Mouse (Mus musculus) limb, embryonic 14.5 days (tissue): Measurements from ENCODE around the gene Itpripl2. TPM values are rescaled to one million over a fixed set of nuclear protein-coding genes. Genes with fewer than 3 reads are reported as not detected.

ENCODE experiments used
- ATAC-seq: fragments of 200-750 bp; cut with Nextera tagmentation; 2 replicates; pipeline ENCODE4 v1.8.0; 2017; ENCODE audit warnings: low read depth, moderate number of reproducible peaks, moderate TSS enrichment; ENCODE audit not compliant: low FRiP score
- DNase-seq: peaks from one replicate; pipeline ENCODE4 v3.0.0-alpha.2; 2015; ENCODE audit warnings: low spot score
- H3K27ac ChIP-seq: fragments of 300-500 bp; sonication (generic); replicated peaks from 2 replicates; pipeline ENCODE4 v1.5.1; 2014; ENCODE audit warnings: low read depth, mild to moderate bottlenecking, low read length, moderate library complexity, mixed read lengths
- H3K27me3 ChIP-seq: fragments of 300-500 bp; sonication (generic); 2 replicates; pipeline ENCODE4 v1.6.1; 2014; ENCODE audit warnings: low read length, mixed read lengths; ENCODE audit not compliant: control insufficient read depth, insufficient read depth
- H3K36me3 ChIP-seq: fragments of 300-500 bp; sonication (generic); 2 replicates; pipeline ENCODE4 v1.6.1; 2014; ENCODE audit warnings: mild to moderate bottlenecking, low read length, moderate library complexity, mixed read lengths; ENCODE audit not compliant: control insufficient read depth, insufficient read depth
- H3K4me1 ChIP-seq: fragments of 300-500 bp; sonication (generic); 2 replicates; pipeline ENCODE4 v1.6.1; 2014; ENCODE audit warnings: antibody characterized with exemption, low read length, mixed read lengths; ENCODE audit not compliant: control insufficient read depth, insufficient read depth
- H3K4me2 ChIP-seq: fragments of 300-500 bp; sonication (generic); replicated peaks from 2 replicates; pipeline ENCODE4 v1.6.1; 2014; ENCODE audit warnings: low read depth, mild to moderate bottlenecking, low read length, moderate library complexity; ENCODE audit not compliant: severe bottlenecking
- H3K4me3 ChIP-seq: fragments of 300-500 bp; sonication (generic); replicated peaks from 2 replicates; pipeline ENCODE4 v1.5.1; 2014; ENCODE audit warnings: low read length
- H3K9ac ChIP-seq: fragments of 300-500 bp; sonication (generic); 2 replicates; pipeline ENCODE4 v1.6.1; 2014; ENCODE audit warnings: mild to moderate bottlenecking, low read depth, low read length, moderate library complexity; ENCODE audit not compliant: severe bottlenecking
- H3K9me3 ChIP-seq: fragments of 300-500 bp; sonication (generic); 2 replicates; pipeline ENCODE4 v1.6.1; 2016; ENCODE audit warnings: low read length; ENCODE audit not compliant: control insufficient read depth
- POLR2A ChIP-seq: fragments of 200-500 bp; IDR thresholded peaks from 2 replicates; pipeline ENCODE4 v1.8.0; 2012; ENCODE audit warnings: inconsistent platforms, mild to moderate bottlenecking, moderate library complexity, borderline replicate concordance; ENCODE audit not compliant: insufficient read depth, insufficient read length; ENCODE audit errors: extremely low read depth
- WGBS: fragments of 180-500 bp; shearing (Covaris S2); extraction: QIAGEN DNeasy Blood & Tissue Kit; methylation state at CpG from one replicate; pipeline ENCODE4 v1.1.7; 2014; 5-methylcytosine and 5-hydroxymethylcytosine counted together
- polyA plus RNA-seq, 2 experiments: library from polyadenylated mRNA; depleted of rRNA in 1 of 2; stranded (reverse) in 1 of 2; unstranded in 1 of 2; fragments of >200 nt; fragmentation: Nextera tagmentation in 1 of 2; extraction: Ambion mirVana in 1 of 2; gene quantifications; 2 replicates each; pipeline versions ENCODE4 v1.2.1 to v1.2.3; 2012 to 2014

The Itpripl2 gene
- polyA plus RNA-seq, 2 experiments = 5.5 to 18.1 TPM

DNA sequence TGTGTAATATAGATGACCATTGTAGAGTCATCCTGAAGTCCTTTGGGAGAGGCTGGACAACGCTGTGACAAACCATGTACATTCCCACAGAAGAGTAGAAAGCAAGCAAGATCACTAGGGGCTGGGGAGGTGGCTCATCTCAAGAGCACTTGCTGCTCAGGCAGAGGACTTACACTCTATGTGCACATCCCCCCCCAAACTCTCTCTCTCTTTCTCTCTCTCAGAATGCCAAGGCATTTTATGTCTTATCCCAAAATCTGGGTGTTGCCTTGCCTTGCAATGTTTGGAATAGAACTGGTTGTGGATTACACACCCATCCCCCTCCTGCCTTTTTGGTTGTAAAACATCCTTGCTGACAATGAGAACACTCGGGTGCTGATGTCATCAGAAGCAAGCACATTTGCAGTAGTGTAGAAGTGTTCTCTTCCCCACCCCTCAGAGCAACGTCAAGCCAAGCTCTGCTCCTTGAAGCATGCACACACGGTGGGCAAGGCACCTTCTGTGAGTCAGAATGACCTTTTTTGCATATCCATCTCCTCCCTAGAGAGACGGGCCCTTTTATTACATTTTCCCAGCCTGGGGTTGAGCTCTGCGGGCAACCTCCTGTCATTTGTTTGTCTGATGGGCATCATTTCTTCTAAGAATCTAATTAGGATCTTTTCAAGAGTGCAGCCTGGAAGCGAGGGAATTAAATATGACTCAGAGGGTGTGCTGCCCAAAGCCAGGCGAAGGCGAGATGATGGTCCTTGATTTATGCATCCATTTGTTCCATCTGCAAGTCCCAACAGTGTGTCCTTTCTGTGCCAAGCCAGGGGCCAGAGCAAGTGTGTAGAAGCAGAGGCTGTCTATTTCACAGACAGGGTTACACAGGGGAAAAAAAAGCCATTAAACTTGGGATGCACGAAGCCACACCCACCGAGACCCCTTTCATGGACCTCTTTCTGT lies 28.7 kb downstream of the Itpripl2 start:
- DNase-seq (no peak), ATAC-seq (no peak)
- no peak overlapping the region for H3K4me2 ChIP-seq
- TF ChIP-seq POLR2A = no peak
- no peak overlapping the region for H3K27ac ChIP-seq
- H3K4me1 ChIP-seq = no peaks in the 10 kb centered on the region
- no peak overlapping the region for H3K4me3 ChIP-seq
- H3K9ac ChIP-seq = no peak overlapping the region
- H3K9me3 ChIP-seq = no peaks in the 10 kb centered on the region
- no peaks in the 10 kb centered on the region for H3K36me3 ChIP-seq
- WGBS = 46% methylated on average over 11 of the region's 11 CpGs
- no peaks in the 10 kb centered on the region for H3K27me3 ChIP-seq

DNA sequence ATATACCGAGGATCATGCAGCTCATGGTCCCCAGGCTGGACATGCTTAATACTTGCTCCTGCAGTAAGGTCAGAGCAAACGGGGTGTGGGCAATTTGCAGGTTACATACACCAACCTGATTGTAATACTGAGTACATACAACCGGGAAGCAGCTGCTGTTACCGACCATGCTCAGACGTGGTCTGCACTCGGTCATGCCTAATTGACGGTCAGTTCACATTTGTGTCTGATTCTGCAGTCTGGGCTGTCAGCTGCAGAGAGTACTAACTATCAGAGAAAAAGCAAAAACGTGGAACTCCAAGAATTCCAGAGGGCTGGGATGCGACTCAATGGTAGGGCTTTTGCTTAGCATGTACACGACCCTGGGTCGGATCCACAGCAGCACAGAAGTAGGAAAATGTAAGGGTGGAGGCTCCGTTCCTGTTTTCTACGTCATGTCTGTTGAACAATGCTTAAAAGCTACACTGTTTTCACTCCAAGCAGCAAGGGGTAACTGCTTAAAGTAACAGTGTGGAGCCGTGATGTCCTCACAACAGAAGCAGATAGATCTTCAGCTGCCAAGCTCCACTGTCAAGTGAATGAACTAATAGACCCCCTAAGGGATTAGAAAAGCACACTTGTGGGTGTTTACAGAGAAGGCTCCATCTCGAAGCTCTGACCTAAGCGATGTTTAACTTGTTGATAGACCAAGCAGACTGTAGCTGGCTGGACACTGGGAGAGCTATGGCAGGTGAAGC lies 30.2 kb downstream of the Itpripl2 start:
- Histone ChIP-seq H3K4me3 (no peak overlapping the region), H3K9me3 (no peaks in the 10 kb centered on the region), H3K27me3 (no peaks in the 10 kb centered on the region), H3K4me1 (no peaks in the 10 kb centered on the region), H3K4me2 (no peak overlapping the region), H3K9ac (no peak overlapping the region), H3K36me3 (no peaks in the 10 kb centered on the region), H3K27ac (no peak overlapping the region)
- TF ChIP-seq POLR2A = no peak
- 63% methylated on average over 16 of the region's 16 CpGs for WGBS
- DNase-seq (no peak), ATAC-seq (no peak)

GRCm38 (mm10) chr7:118453722-118454121 lies 38.1 kb downstream of the Itpripl2 start:
- TF ChIP-seq POLR2A = no peak
- no peak for ATAC-seq
- no peak overlapping the region for H3K27ac ChIP-seq
- H3K36me3 ChIP-seq = no peaks in the 10 kb centered on the region
- 63% methylated on average over 4 of the region's 4 CpGs for WGBS
- peaks cover 1% of the 10 kb centered on the region; the same call in 1 of the 2 replicates for H3K4me1 ChIP-seq
- no peak for DNase-seq
- no peaks in the 10 kb centered on the region for H3K9me3 ChIP-seq
- no peak overlapping the region for H3K4me3 ChIP-seq
- no peak overlapping the region for H3K9ac ChIP-seq
- H3K27me3 ChIP-seq = no peaks in the 10 kb centered on the region
- no peak overlapping the region for H3K4me2 ChIP-seq

DNA sequence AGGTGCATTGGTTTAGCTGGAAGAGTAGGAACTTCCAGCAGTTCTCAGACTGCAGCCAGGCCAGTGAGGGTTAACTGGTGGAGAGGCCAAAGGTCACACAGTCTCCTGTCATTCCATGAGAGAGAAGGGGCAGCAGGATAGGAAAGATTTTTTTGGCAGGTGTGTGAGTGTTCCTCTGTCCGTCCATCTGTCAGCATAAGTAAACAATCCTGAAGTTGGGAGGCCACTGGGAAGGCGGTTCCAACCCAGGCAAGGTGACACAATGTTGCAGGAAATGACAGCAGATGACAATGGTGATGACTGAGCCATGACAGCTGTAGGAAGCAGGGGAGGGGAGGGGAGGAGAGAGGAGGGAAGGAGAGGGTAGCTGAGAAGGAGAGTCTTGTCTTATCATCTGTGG lies 38.8 kb downstream of the Itpripl2 start:
- no peak for TF ChIP-seq POLR2A
- peaks cover 4% of the 10 kb centered on the region; the same call in 1 of the 2 replicates for H3K4me1 ChIP-seq
- no peak overlapping the region for H3K4me2 ChIP-seq
- no peak for DNase-seq
- peaks cover 3% of the 10 kb centered on the region; the same call in 1 of the 2 replicates for H3K27me3 ChIP-seq
- H3K36me3 ChIP-seq = no peaks in the 10 kb centered on the region
- WGBS = 46% methylated on average over 2 of the region's 2 CpGs
- H3K27ac ChIP-seq = no peak overlapping the region
- H3K9me3 ChIP-seq = no peaks in the 10 kb centered on the region
- no peak overlapping the region for H3K4me3 ChIP-seq
- no peak overlapping the region for H3K9ac ChIP-seq
- no peak for ATAC-seq

- Histone ChIP-seq H3K4me1 (peaks cover 7% of the 10 kb centered on the region), H3K4me3 (peak within 1 kb of the TSS; percentile 58), H3K9me3 (no peaks in the 10 kb centered on the region), H3K27ac (no peak within 1 kb of the TSS), H3K36me3 (no peaks in the 10 kb centered on the region), H3K4me2 (peak within 1 kb of the TSS; percentile 96), H3K9ac (peak within 1 kb of the TSS; percentile 62), H3K27me3 (peaks cover 8% of the 10 kb centered on the region; the same call in 1 of the 2 replicates)
- ATAC-seq (peak; percentile 72), DNase-seq (peak; percentile 61)
- TF ChIP-seq POLR2A = no peak
- WGBS = under 1% methylated on average over 37 of the region's 58 CpGs
Measured at GRCm38 (mm10) chr7:118448134-118448967, 43.4 kb downstream of the Itpripl2 start, which contains the start of gene Syt17. Gene Syt17 (minus strand): TSS chr7:118448222.
